Mouse (Mus musculus) CH12.LX (cell line): Measurements from ENCODE around the gene Nphp3. TPM values are rescaled to one million over a fixed set of nuclear protein-coding genes. Genes with fewer than 3 reads are reported as not detected.
A peak's percentile ranks its signal among the peaks of the same experiment; 100 is the strongest.

Experiments used
- DNase-seq: peaks from one replicate; pipeline ENCODE4 v3.0.0-alpha.2; 2013; ENCODE audit errors: extremely low read depth
- H3K27ac ChIP-seq: 2 replicates; pipeline ENCODE4 v1.5.1; 2012; ENCODE audit warnings: low read depth, mild to moderate bottlenecking, control low read depth, moderate library complexity; ENCODE audit not compliant: insufficient read depth
- H3K27me3 ChIP-seq: replicated peaks from 2 replicates; pipeline ENCODE3; 2012; ENCODE audit warnings: inconsistent platforms
- H3K36me3 ChIP-seq, 2 experiments: replicated peaks in 1 of 2; 2 replicates each; pipeline versions ENCODE3 to v1.6.1; 2012; ENCODE audit warnings: inconsistent platforms in 1 of 2, low read length in 1 of 2, mild to moderate bottlenecking in 1 of 2, mixed read lengths in 1 of 2, moderate library complexity in 1 of 2; ENCODE audit not compliant: control insufficient read depth in 1 of 2, insufficient read depth in 1 of 2
- H3K4me1 ChIP-seq, 2 experiments: 2 replicates each; pipeline ENCODE4 v1.6.1; 2012; ENCODE audit warnings: inconsistent platforms in 1 of 2, moderate library complexity in 1 of 2; ENCODE audit not compliant: insufficient read depth in 2 of 2, control insufficient read depth in 1 of 2
- H3K4me2 ChIP-seq: 2 replicates; pipeline ENCODE4 v1.6.1; 2012; ENCODE audit warnings: low read depth, mild to moderate bottlenecking, control low read depth; ENCODE audit not compliant: poor library complexity, insufficient read depth, severe bottlenecking
- H3K4me3 ChIP-seq, 3 experiments: fragments of 150-350 bp in 1 of 3; sonication (generic) in 1 of 3; replicated peaks in 1 of 3; 2 replicates each; pipeline versions ENCODE3 to v1.5.1; 2011 to 2012; ENCODE audit warnings: low read depth in 2 of 3, low read length in 2 of 3, mild to moderate bottlenecking in 2 of 3, moderate library complexity in 2 of 3, control low read depth in 1 of 3, improper control_type of control experiment in 1 of 3, inconsistent platforms in 1 of 3, mixed read lengths in 1 of 3; ENCODE audit not compliant: poor library complexity in 1 of 3
- H3K79me2 ChIP-seq: replicated peaks from 2 replicates; pipeline ENCODE4 v1.6.1; 2012; ENCODE audit warnings: mild to moderate bottlenecking, moderate library complexity; ENCODE audit not compliant: control insufficient read depth, poor library complexity, insufficient read depth, severe bottlenecking; ENCODE audit errors: extremely low read depth
- H3K9ac ChIP-seq: 2 replicates; pipeline ENCODE4 v1.6.1; 2012; ENCODE audit warnings: low read depth, mild to moderate bottlenecking, control low read depth, moderate library complexity; ENCODE audit not compliant: insufficient read depth
- H3K9me3 ChIP-seq: replicated peaks from 2 replicates; pipeline ENCODE3; 2012; ENCODE audit warnings: low read length, inconsistent platforms, mixed read lengths
- BHLHE40 ChIP-seq: IDR thresholded peaks from 2 replicates; pipeline ENCODE4 v1.6.1; 2011; ENCODE audit warnings: mild to moderate bottlenecking, low read depth, low read length, improper control_type of control experiment
- CHD1 ChIP-seq: IDR thresholded peaks from 2 replicates; pipeline ENCODE4 v1.6.1; 2012; ENCODE audit warnings: low read depth, low read length, improper control_type of control experiment, inconsistent platforms
- CHD2 ChIP-seq: IDR thresholded peaks from 2 replicates; pipeline ENCODE4 v1.6.1; 2011; ENCODE audit warnings: low read length, improper control_type of control experiment
- E2F4 ChIP-seq: IDR thresholded peaks from 2 replicates; pipeline ENCODE4 v1.6.1; 2011; ENCODE audit warnings: low read depth, low read length, improper control_type of control experiment; ENCODE audit not compliant: insufficient replicate concordance
- ELF1 ChIP-seq: IDR thresholded peaks from 2 replicates; pipeline ENCODE4 v1.6.1; 2014; ENCODE audit warnings: low read depth, mild to moderate bottlenecking, inconsistent platforms, low read length, improper control_type of control experiment
- EP300 ChIP-seq: IDR thresholded peaks from 2 replicates; pipeline ENCODE4 v1.6.1; 2011; ENCODE audit warnings: low read length, improper control_type of control experiment
- ETS1 ChIP-seq: conservative IDR thresholded peaks from 2 replicates; pipeline ENCODE4 v1.6.1; 2012; ENCODE audit warnings: low read depth, mild to moderate bottlenecking, inconsistent platforms, low read length, improper control_type of control experiment, moderate library complexity
- GABPA ChIP-seq: IDR thresholded peaks from 2 replicates; pipeline ENCODE4 v1.6.1; 2012; ENCODE audit warnings: low read depth, low read length, improper control_type of control experiment, inconsistent platforms; ENCODE audit not compliant: insufficient replicate concordance
- HCFC1 ChIP-seq: IDR thresholded peaks from 2 replicates; pipeline ENCODE4 v1.6.1; 2012; ENCODE audit warnings: low read depth, mild to moderate bottlenecking, inconsistent platforms, low read length, improper control_type of control experiment
- IRF4 ChIP-seq: IDR thresholded peaks from 2 replicates; pipeline ENCODE4 v1.6.1; 2014; ENCODE audit warnings: low read depth, mild to moderate bottlenecking, inconsistent platforms, low read length, improper control_type of control experiment
- JUN ChIP-seq: IDR thresholded peaks from 2 replicates; pipeline ENCODE4 v1.6.1; 2011; ENCODE audit warnings: low read depth, mild to moderate bottlenecking, low read length, improper control_type of control experiment, moderate library complexity; ENCODE audit not compliant: insufficient read depth
- JUND ChIP-seq: conservative IDR thresholded peaks from 2 replicates; pipeline ENCODE4 v1.6.1; 2011; ENCODE audit warnings: low read depth, low read length, improper control_type of control experiment
- MAFK ChIP-seq: IDR thresholded peaks from 2 replicates; pipeline ENCODE4 v1.6.1; 2011; ENCODE audit warnings: low read length, improper control_type of control experiment; ENCODE audit not compliant: insufficient replicate concordance
- MEF2A ChIP-seq: IDR thresholded peaks from 2 replicates; pipeline ENCODE4 v1.6.1; 2014; ENCODE audit warnings: low read depth, mild to moderate bottlenecking, inconsistent platforms, low read length, improper control_type of control experiment, borderline replicate concordance
- MXI1 ChIP-seq: IDR thresholded peaks from 2 replicates; pipeline ENCODE4 v1.6.1; 2011; ENCODE audit warnings: mild to moderate bottlenecking, low read depth, low read length, improper control_type of control experiment
- NELFE ChIP-seq: IDR thresholded peaks from 2 replicates; pipeline ENCODE4 v1.6.1; 2011; ENCODE audit warnings: low read depth, low read length, improper control_type of control experiment
- NRF1 ChIP-seq: IDR thresholded peaks from 2 replicates; pipeline ENCODE4 v1.6.1; 2014; ENCODE audit warnings: low read depth, mild to moderate bottlenecking, inconsistent platforms, low read length, improper control_type of control experiment, moderate library complexity
- PAX5 ChIP-seq: IDR thresholded peaks from 2 replicates; pipeline ENCODE4 v1.6.1; 2012; ENCODE audit warnings: low read length, inconsistent platforms, mixed read lengths
- POLR2A ChIP-seq: IDR thresholded peaks from 2 replicates; pipeline ENCODE4 v1.6.1; 2011; ENCODE audit warnings: low read depth, mild to moderate bottlenecking, improper control_type of control experiment, low read length
- POLR2AphosphoS2 ChIP-seq: IDR thresholded peaks from 2 replicates; pipeline ENCODE4 v1.6.1; 2011; ENCODE audit warnings: low read depth, low read length, improper control_type of control experiment
- RCOR1 ChIP-seq: conservative IDR thresholded peaks from 2 replicates; pipeline ENCODE4 v1.6.1; 2012; ENCODE audit warnings: low read depth, mild to moderate bottlenecking, inconsistent platforms, low read length, improper control_type of control experiment
- SIN3A ChIP-seq: IDR thresholded peaks from 2 replicates; pipeline ENCODE4 v1.6.1; 2012; ENCODE audit warnings: low read length, improper control_type of control experiment, inconsistent platforms
- SMC3 ChIP-seq: IDR thresholded peaks from 2 replicates; pipeline ENCODE4 v1.6.1; 2011; ENCODE audit warnings: low read depth, low read length, improper control_type of control experiment
- TCF12 ChIP-seq: IDR thresholded peaks from 2 replicates; pipeline ENCODE4 v1.6.1; 2014; ENCODE audit warnings: low read depth, mild to moderate bottlenecking, inconsistent platforms, low read length, improper control_type of control experiment
- USF1 ChIP-seq: IDR thresholded peaks from 2 replicates; pipeline ENCODE4 v1.6.1; 2014; ENCODE audit warnings: low read depth, mild to moderate bottlenecking, inconsistent platforms, low read length, improper control_type of control experiment
- ZKSCAN1 ChIP-seq: IDR thresholded peaks from 2 replicates; pipeline ENCODE4 v1.6.1; 2012; ENCODE audit warnings: low read depth, inconsistent platforms, low read length, improper control_type of control experiment, borderline replicate concordance
- dilution Hi-C: fragments of 300-500 bp; cut with MboI; formaldehyde crosslinking; loops from 2 replicates; pipeline ENCODE4 v1.14.3; 2020; ENCODE audit warnings: low sequenced_read_pairs; ENCODE audit not compliant: extremely low pct_unique_long_range_greater_than_20kb, extremely low pct_ligation_motif_present
- in situ Hi-C: fragments of 300-500 bp; cut with MboI; formaldehyde crosslinking; loops from 3 replicates; pipeline ENCODE4 v1.14.3; 2019; ENCODE audit warnings: low sequenced_read_pairs, low pct_ligation_motif_present, low pct_unique_long_range_greater_than_20kb, mixed read lengths
- polyA plus RNA-seq: library from polyadenylated mRNA; unstranded; fragments of >175 nt; gene quantifications from 2 replicates; pipeline ENCODE4 v1.2.1, GENCODE M21; 2012; ENCODE audit warnings: low read depth; ENCODE audit not compliant: insufficient read length
- total RNA-seq, 2 experiments: library from RNA; depleted of rRNA; stranded (reverse); fragments of 300-350 nt in 1 of 2; fragments of >200 nt in 1 of 2; gene quantifications; 2 replicates each; pipeline ENCODE4 v1.2.3; 2012 to 2014

Nphp3 gene
- 2.2 and 2.3 TPM in 2 replicates for total RNA-seq (2012; rRNA removed)
- 0.89 and 1.3 TPM in 2 replicates for total RNA-seq (2014; rRNA removed)
- polyA plus RNA-seq, result 2.2 and 2.9 TPM in 2 replicates

DNA sequence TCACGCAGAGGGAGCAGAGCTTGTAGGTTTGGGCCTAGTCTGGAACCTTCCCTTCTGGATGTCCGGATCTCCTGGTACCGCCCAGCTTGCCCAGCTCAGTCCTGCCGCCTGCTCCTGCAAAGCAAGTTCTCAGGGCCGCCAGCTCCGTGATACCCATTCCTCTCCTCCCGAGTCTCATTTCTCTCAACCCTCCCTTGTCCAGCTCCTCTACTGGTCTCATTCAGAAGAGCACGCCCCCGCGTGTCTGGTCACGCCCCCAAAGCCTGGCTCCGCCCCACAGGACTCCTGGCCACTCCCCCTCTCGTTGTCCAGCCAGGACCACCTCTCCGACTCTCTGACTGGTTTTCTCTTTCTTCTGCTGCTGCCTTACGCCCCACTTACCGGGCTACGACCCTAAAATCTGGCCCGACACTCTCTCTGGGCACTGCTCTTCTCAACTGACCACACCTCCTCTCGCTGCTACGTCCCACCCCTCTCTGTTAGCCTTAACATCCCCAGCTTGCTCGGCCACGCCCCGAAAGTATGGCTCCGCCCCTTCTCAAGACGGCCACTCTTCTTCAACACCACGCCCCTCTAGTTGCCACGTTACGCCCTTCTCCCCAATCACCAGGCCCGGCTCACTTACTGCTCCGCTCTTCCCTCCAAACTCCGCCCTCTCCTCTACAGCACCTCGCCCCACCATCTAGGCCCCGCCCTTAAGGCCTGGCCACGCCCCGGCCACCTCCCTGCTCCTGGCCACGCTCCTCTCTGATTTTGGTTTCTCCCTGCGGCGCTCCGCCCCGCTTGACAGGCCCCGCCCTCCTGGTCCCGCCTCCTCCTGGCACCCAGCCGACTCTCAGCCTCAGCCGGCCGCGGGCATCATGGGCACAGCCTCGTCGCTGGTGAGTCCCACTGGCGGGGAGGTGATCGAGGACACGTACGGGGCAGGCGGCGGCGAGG, at the start of gene Nphp3:
TSS of gene Nphp3 (plus strand) at position 624 of the 939 bp plus-strand sequence.
- H3K9ac ChIP-seq, result peak within 1 kb of the TSS; percentile 35; the same call in 1 of the 2 replicates
- TF ChIP-seq MXI1 (no peak), RCOR1 (no peak), BHLHE40 (no peak), IRF4 (no peak), JUN (no peak), NRF1 (peak; percentile 41), POLR2AphosphoS2 (no peak), TCF12 (no peak), SIN3A (no peak; the same call in none of the 2 replicates), CHD2 (no peak), JUND (no peak), HCFC1 (no peak), NELFE (no peak), USF1 (no peak), MEF2A (no peak), GABPA (no peak), CHD1 (no peak), ZKSCAN1 (no peak), E2F4 (no peak), ETS1 (no peak), SMC3 (no peak), EP300 (no peak), MAFK (no peak), POLR2A (peak; percentile 64; the same call in 1 of the 2 replicates), PAX5 (no peak), ELF1 (0 out of 2 replicates have a peak, but pooled peaks have one; percentile 10)

More for the DNA sequence above, at the start of gene Nphp3:
- H3K79me2 ChIP-seq, result no peaks in the 10 kb centered on the region
- peak within 1 kb of the TSS; percentile 62 to 74 (median 69) for H3K4me3 ChIP-seq
- H3K4me1 ChIP-seq, result peaks cover 3 to 7% of the 10 kb centered on the region in 2 experiments
- peak; percentile 100 for DNase-seq
- 0 out of 2 replicates have a peak within 1 kb of the TSS, but pooled peaks have one; percentile 7 for H3K27ac ChIP-seq
- H3K27me3 ChIP-seq, result peaks cover 19% of the 10 kb centered on the region
- H3K4me2 ChIP-seq, result peak within 1 kb of the TSS; percentile 62
- H3K36me3 ChIP-seq, result peaks cover 0 to 2% of the 10 kb centered on the region in 2 experiments
- dilution Hi-C loops (no loop called here), in situ Hi-C loops (loop anchor here (25.0 kb wide), 1 partner anchor 515 kb away; the partner anchor contains the start of gene Bfsp2)
- no peaks in the 10 kb centered on the region for H3K9me3 ChIP-seq
